Mouse (Mus musculus) cortical plate, adult 2 months (tissue): ENCODE results near the gene Rbms2.

ENCODE experiments used
- CTCF ChIP-seq: fragments of 200-500 bp; IDR thresholded peaks from 2 replicates; pipeline ENCODE4 v1.5.1; 2011; ENCODE audit warnings: mild to moderate bottlenecking, control low read depth, low read length; ENCODE audit not compliant: insufficient read depth; ENCODE audit errors: extremely low read depth
- POLR2A ChIP-seq: fragments of 200-500 bp; IDR thresholded peaks from 2 replicates; pipeline ENCODE4 v1.6.1; 2011; ENCODE audit warnings: mild to moderate bottlenecking, low read length, control low read depth; ENCODE audit not compliant: insufficient read depth; ENCODE audit errors: extremely low read depth

DNA sequence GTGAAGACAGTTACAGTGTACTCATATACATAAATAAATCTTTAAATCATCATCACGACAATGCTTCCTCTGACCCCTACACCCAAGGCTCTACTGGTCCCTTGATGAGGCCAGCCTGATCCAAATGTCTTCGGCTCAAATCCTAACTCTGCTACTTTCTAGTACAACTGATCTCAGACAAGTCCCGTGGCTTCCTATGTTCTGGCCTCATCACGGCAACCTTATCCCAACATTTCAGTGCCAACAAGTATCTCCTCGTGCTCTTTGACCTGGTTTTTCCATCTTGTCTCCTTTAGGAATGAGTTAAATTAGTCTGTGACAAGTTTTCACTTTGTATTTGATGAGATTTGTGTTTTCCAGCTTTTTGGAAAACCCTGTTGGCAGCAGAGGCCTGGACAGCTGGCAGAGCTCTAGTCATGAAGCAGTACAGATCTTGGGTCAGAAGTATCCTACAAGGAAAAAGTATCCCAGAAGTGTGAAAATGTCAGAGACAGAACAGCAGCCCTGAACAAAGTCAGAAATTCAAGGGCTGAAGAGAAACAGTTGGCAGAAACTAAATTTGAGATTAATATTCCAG lies 31.2 kb downstream of the Rbms2 start:
- TF ChIP-seq CTCF (no peak), POLR2A (no peak)
